Mouse (Mus musculus) small intestine, adult 2 months (tissue): ENCODE data around the gene Trpm7. TPM values are rescaled to one million over a fixed set of nuclear protein-coding genes. Genes with fewer than 3 reads are reported as not detected.
"Not testable (repeated sequence)": the region's sequence is repeated elsewhere in the genome, so short reads cannot be mapped to it uniquely, and the experiment has no call there.

Experiments
- H3K27ac ChIP-seq: fragments of 200-500 bp; 2 replicates; pipeline ENCODE4 v1.5.1; 2012; ENCODE audit warnings: low read depth, low read length, control low read depth, inconsistent platforms; ENCODE audit not compliant: insufficient read depth
- H3K27me3 ChIP-seq: fragments of 200-500 bp; 2 replicates; pipeline ENCODE4 v1.6.1; 2012; ENCODE audit warnings: mild to moderate bottlenecking, moderate library complexity, low read length, inconsistent platforms; ENCODE audit not compliant: control insufficient read depth, insufficient read depth
- H3K36me3 ChIP-seq: fragments of 200-500 bp; 2 replicates; pipeline ENCODE4 v1.6.1; 2012; ENCODE audit warnings: mild to moderate bottlenecking, low read length, control low read depth, inconsistent platforms; ENCODE audit not compliant: control insufficient read depth, insufficient read depth
- H3K4me1 ChIP-seq: fragments of 200-500 bp; 2 replicates; pipeline ENCODE4 v1.6.1; 2012; ENCODE audit warnings: low read length, inconsistent platforms, mixed read lengths; ENCODE audit not compliant: control insufficient read depth, insufficient read depth, insufficient read length
- H3K4me3 ChIP-seq: fragments of 200-500 bp; 2 replicates; pipeline ENCODE4 v1.5.1; 2012; ENCODE audit warnings: low read depth, mild to moderate bottlenecking, control low read depth, inconsistent platforms, low read length, moderate library complexity
- CTCF ChIP-seq: fragments of 200-500 bp; IDR thresholded peaks from 2 replicates; pipeline ENCODE4 v1.5.1; 2012; ENCODE audit warnings: low read depth, mild to moderate bottlenecking, control low read depth, inconsistent platforms, low read length, moderate library complexity, mixed read lengths; ENCODE audit not compliant: insufficient replicate concordance, insufficient read length; ENCODE audit errors: extremely low read depth
- POLR2A ChIP-seq: fragments of 200-500 bp; IDR thresholded peaks from 2 replicates; pipeline ENCODE4 v1.6.1; 2012; ENCODE audit warnings: low read depth, mild to moderate bottlenecking, control low read depth, inconsistent platforms, low read length, moderate library complexity
- WGBS: fragments of 180-500 bp; shearing (Covaris S2); methylation state at CpG from one replicate; pipeline ENCODE4 v1.1.7; 2018; 5-methylcytosine and 5-hydroxymethylcytosine counted together
- polyA plus RNA-seq: library from polyadenylated mRNA; depleted of rRNA; stranded (reverse); fragments of >200 nt; gene quantifications from 2 replicates; pipeline ENCODE4 v1.2.3, GENCODE M21; 2012

Gene Trpm7
- polyA plus RNA-seq, 1 experiment: 1.3 TPM

GRCm38 (mm10) chr2:126894245-126894644 is 18.2 kb upstream of the Trpm7 start:
- WGBS: over 99% methylated on average over 3 of the region's 3 CpGs
- H3K36me3 ChIP-seq: peaks cover 13% of the 10 kb centered on the region
- no peaks in the 10 kb centered on the region for H3K27me3 ChIP-seq
- TF ChIP-seq POLR2A (no peak), CTCF (no peak)
- no peaks in the 10 kb centered on the region for H3K4me1 ChIP-seq
- no peak overlapping the region for H3K27ac ChIP-seq
- no peak overlapping the region for H3K4me3 ChIP-seq

GRCm38 (mm10) chr2:126892316-126892715 is 16.3 kb upstream of the Trpm7 start:
- H3K36me3 ChIP-seq: peaks cover 8% of the 10 kb centered on the region
- H3K4me1 ChIP-seq: no peaks in the 10 kb centered on the region
- no peak for TF ChIP-seq POLR2A
- no peak for TF ChIP-seq CTCF
- no peak overlapping the region for H3K4me3 ChIP-seq
- no peaks in the 10 kb centered on the region for H3K27me3 ChIP-seq
- H3K27ac ChIP-seq: no peak overlapping the region
- WGBS: 65% methylated on average over 7 of the region's 7 CpGs

- no peak overlapping the region for H3K4me3 ChIP-seq
- no peak overlapping the region for H3K27ac ChIP-seq
- no peaks in the 10 kb centered on the region for H3K4me1 ChIP-seq
- peaks cover 8% of the 10 kb centered on the region for H3K36me3 ChIP-seq
- TF ChIP-seq CTCF: no peak
- H3K27me3 ChIP-seq: no peaks in the 10 kb centered on the region
Observed at GRCm38 (mm10) chr2:126891743-126892142, 15.7 kb upstream of the Trpm7 start.

- Histone ChIP-seq H3K27me3 (no peaks in the 10 kb centered on the region), H3K4me1 (no peaks in the 10 kb centered on the region), H3K36me3 (no peaks in the 10 kb centered on the region; the same call in 1 of the 2 replicates), H3K27ac (no peak overlapping the region), H3K4me3 (no peak overlapping the region)
- TF ChIP-seq CTCF (no peak), POLR2A (no peak)
- WGBS: 61% methylated on average over 3 of the region's 3 CpGs
Observed at GRCm38 (mm10) chr2:126887141-126887540, 11.1 kb upstream of the Trpm7 start.

GRCm38 (mm10) chr2:126885871-126886270 is 9.8 kb upstream of the Trpm7 start:
- Histone ChIP-seq H3K27ac (no peak overlapping the region), H3K4me1 (no peaks in the 10 kb centered on the region), H3K4me3 (no peak overlapping the region), H3K36me3 (no peaks in the 10 kb centered on the region; the same call in 1 of the 2 replicates), H3K27me3 (no peaks in the 10 kb centered on the region)
- WGBS: 77% methylated on average over 2 of the region's 2 CpGs
- TF ChIP-seq POLR2A: no peak

GRCm38 (mm10) chr2:126882711-126883110 is 6.7 kb upstream of the Trpm7 start:
- H3K4me1 ChIP-seq, H3K27me3 ChIP-seq, H3K4me3 ChIP-seq, H3K36me3 ChIP-seq, H3K27ac ChIP-seq: not testable (repeated sequence)
- WGBS: 60% methylated on average over 2 of the region's 2 CpGs

- Histone ChIP-seq H3K27ac (no peak overlapping the region), H3K4me1 (no peaks in the 10 kb centered on the region), H3K4me3 (no peak overlapping the region), H3K27me3 (no peaks in the 10 kb centered on the region), H3K36me3 (no peaks in the 10 kb centered on the region)
- WGBS: 90% methylated on average over 1 of the region's 1 CpGs
- TF ChIP-seq POLR2A (no peak), CTCF (no peak)
Observed at GRCm38 (mm10) chr2:126877991-126878390, 2.0 kb upstream of the Trpm7 start.

- TF ChIP-seq POLR2A: no peak
- no peak for TF ChIP-seq CTCF
Observed at GRCm38 (mm10) chr2:126875516-126875835, 554 bp downstream of the Trpm7 start.

More at GRCm38 (mm10) chr2:126875516-126875835, 554 bp downstream of the Trpm7 start:
- no peaks in the 10 kb centered on the region for H3K36me3 ChIP-seq
- H3K4me1 ChIP-seq: no peaks in the 10 kb centered on the region
- H3K27me3 ChIP-seq: no peaks in the 10 kb centered on the region
- peak overlapping the region; percentile 99 for H3K27ac ChIP-seq
- WGBS: under 1% methylated on average over 18 of the region's 18 CpGs
- peak overlapping the region; percentile 87 for H3K4me3 ChIP-seq
